Mouse (Mus musculus) hindbrain, embryonic 15.5 days (tissue): ENCODE data around the gene Mreg. TPM values are rescaled to one million over a fixed set of nuclear protein-coding genes. Genes with fewer than 3 reads are reported as not detected.

ENCODE experiments used
- ATAC-seq: fragments of 200-750 bp; cut with Nextera tagmentation; 2 replicates; pipeline ENCODE4 v1.8.0; 2017; ENCODE audit warnings: low read depth, moderate number of reproducible peaks, moderate TSS enrichment; ENCODE audit not compliant: low FRiP score
- H3K27ac ChIP-seq: fragments of 300-500 bp; sonication (generic); replicated peaks from 2 replicates; pipeline ENCODE4 v1.5.1; 2015; ENCODE audit warnings: mild to moderate bottlenecking, inconsistent platforms
- H3K27me3 ChIP-seq: fragments of 300-500 bp; sonication (generic); 2 replicates; pipeline ENCODE4 v1.6.1; 2015; ENCODE audit warnings: control low read depth, inconsistent platforms
- H3K36me3 ChIP-seq: fragments of 300-500 bp; sonication (generic); 2 replicates; pipeline ENCODE4 v1.6.1; 2015; ENCODE audit warnings: control low read depth, inconsistent platforms
- H3K4me1 ChIP-seq: fragments of 300-500 bp; sonication (generic); replicated peaks from 2 replicates; pipeline ENCODE4 v1.6.1; 2015; ENCODE audit warnings: control low read depth, inconsistent platforms
- H3K4me2 ChIP-seq: fragments of 300-500 bp; sonication (generic); 2 replicates; pipeline ENCODE4 v1.6.1; 2015; ENCODE audit warnings: moderate library complexity, mild to moderate bottlenecking, inconsistent platforms
- H3K4me3 ChIP-seq: fragments of 300-500 bp; sonication (generic); 2 replicates; pipeline ENCODE4 v1.5.1; 2015; ENCODE audit warnings: mild to moderate bottlenecking, inconsistent platforms
- H3K9ac ChIP-seq: fragments of 300-500 bp; sonication (generic); 2 replicates; pipeline ENCODE4 v1.6.1; 2015; ENCODE audit warnings: inconsistent platforms
- H3K9me3 ChIP-seq: fragments of 300-500 bp; sonication (generic); 2 replicates; pipeline ENCODE4 v1.6.1; 2016; ENCODE audit warnings: control low read depth, inconsistent platforms
- WGBS: fragments of 180-500 bp; shearing (Covaris S2); methylation state at CpG from one replicate; pipeline ENCODE4 v1.1.7; 2015; 5-methylcytosine and 5-hydroxymethylcytosine counted together
- polyA plus RNA-seq: library from polyadenylated mRNA; unstranded; fragments of >200 nt; fragmentation: Nextera tagmentation; extraction: Ambion mirVana; gene quantifications from 2 replicates; pipeline ENCODE4 v1.2.1, GENCODE M21; 2015

The Mreg gene
- polyA plus RNA-seq, 1 experiment from 2014 or later: 2.7 TPM

DNA sequence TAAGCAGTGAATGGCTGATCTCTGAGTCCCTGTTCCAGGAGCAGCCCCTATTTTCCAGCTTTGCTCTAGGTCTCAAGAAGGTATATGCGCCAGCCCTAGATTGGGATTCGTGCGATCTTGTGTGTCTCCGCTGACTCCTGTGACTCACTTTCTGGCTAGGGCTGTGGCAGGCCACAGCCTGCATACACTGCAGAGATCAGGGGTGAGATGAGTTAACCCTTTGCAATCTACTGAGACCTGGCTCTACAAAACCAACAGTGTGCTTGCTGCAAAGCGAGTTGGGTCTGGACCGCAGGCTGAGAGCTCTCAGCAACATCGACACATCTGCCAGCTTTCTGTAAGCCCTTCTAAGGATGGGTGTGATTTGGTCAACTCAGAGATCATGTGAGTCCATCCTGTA, 9.4 kb downstream of the Mreg start:
- ATAC-seq: no peak
- Histone ChIP-seq H3K27ac (no peak overlapping the region), H3K27me3 (no peaks in the 10 kb centered on the region), H3K4me2 (no peak overlapping the region), H3K9ac (no peak overlapping the region), H3K4me1 (peaks cover 6% of the 10 kb centered on the region; the same call in 1 of the 2 replicates), H3K4me3 (no peak overlapping the region), H3K36me3 (no peaks in the 10 kb centered on the region), H3K9me3 (no peaks in the 10 kb centered on the region)
- WGBS: 93% methylated on average over 7 of the region's 7 CpGs

- H3K4me3 ChIP-seq: no peak overlapping the region
- peaks cover 6% of the 10 kb centered on the region; the same call in 1 of the 2 replicates for H3K4me1 ChIP-seq
- no peaks in the 10 kb centered on the region for H3K36me3 ChIP-seq
- H3K27me3 ChIP-seq: no peaks in the 10 kb centered on the region
- no peak for ATAC-seq
- no peak overlapping the region for H3K4me2 ChIP-seq
- no peak overlapping the region for H3K27ac ChIP-seq
- H3K9ac ChIP-seq: no peak overlapping the region
- no peaks in the 10 kb centered on the region for H3K9me3 ChIP-seq
- WGBS: 80% methylated on average over 2 of the region's 2 CpGs
Measured at GRCm38 (mm10) chr1:72202068-72202467, 10.0 kb downstream of the Mreg start.

GRCm38 (mm10) chr1:72201126-72201525, 11.0 kb downstream of the Mreg start:
- WGBS: 93% methylated on average over 3 of the region's 3 CpGs
- no peak overlapping the region for H3K27ac ChIP-seq
- no peak overlapping the region for H3K4me2 ChIP-seq
- H3K9me3 ChIP-seq: no peaks in the 10 kb centered on the region
- H3K36me3 ChIP-seq: no peaks in the 10 kb centered on the region
- peaks cover 6% of the 10 kb centered on the region; the same call in 1 of the 2 replicates for H3K4me1 ChIP-seq
- ATAC-seq: no peak
- no peak overlapping the region for H3K4me3 ChIP-seq
- H3K27me3 ChIP-seq: no peaks in the 10 kb centered on the region
- no peak overlapping the region for H3K9ac ChIP-seq

DNA sequence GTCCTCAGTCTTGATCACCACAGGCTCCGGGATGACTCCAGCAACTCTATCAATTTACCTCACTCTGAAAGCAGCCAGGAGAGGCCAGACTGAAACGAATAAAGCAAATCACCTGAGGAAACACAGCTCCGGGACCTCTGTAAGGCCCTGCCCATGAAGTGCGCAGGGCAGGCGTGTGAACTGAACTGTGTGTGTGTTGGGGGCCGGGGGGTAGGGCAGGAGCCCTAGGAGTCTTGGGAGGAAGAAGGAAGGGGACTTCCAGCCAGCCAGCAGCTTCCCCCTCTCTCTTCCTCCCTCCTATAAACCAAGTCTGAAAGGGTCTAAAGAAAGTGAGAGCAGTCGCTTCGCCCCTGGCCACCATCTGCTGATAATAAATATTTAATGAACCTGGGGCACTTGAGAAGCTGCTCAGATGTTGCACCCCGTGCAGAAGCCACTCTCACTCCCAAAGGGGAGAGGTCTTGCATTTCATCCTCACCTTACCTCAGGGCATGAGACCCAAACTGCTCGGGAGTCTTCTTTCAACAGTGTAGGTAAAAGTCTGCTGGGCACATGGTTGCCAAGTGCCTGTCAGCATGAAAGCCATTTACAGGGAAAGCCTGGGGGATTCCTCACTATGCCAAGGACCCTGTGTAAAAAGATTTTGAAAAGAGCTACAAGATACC, 13.8 kb downstream of the Mreg start:
- ATAC-seq: 0 out of 2 replicates have a peak, but pooled peaks have one; percentile 32
- H3K27ac ChIP-seq: no peak overlapping the region
- WGBS: 50% methylated on average over 10 of the region's 10 CpGs

GRCm38 (mm10) chr1:72196626-72197359, 15.3 kb downstream of the Mreg start:
- Histone ChIP-seq H3K9ac (no peak overlapping the region), H3K4me1 (peaks cover 6% of the 10 kb centered on the region; the same call in 1 of the 2 replicates), H3K4me2 (no peak overlapping the region), H3K9me3 (no peaks in the 10 kb centered on the region), H3K27me3 (no peaks in the 10 kb centered on the region), H3K27ac (no peak overlapping the region), H3K4me3 (no peak overlapping the region), H3K36me3 (no peaks in the 10 kb centered on the region)
- WGBS: 71% methylated on average over 10 of the region's 10 CpGs
- ATAC-seq: no peak

More for the DNA sequence above, 13.8 kb downstream of the Mreg start:
- Histone ChIP-seq H3K4me2 (no peak overlapping the region), H3K4me3 (no peak overlapping the region), H3K36me3 (no peaks in the 10 kb centered on the region), H3K4me1 (peaks cover 6% of the 10 kb centered on the region; the same call in 1 of the 2 replicates), H3K27me3 (no peaks in the 10 kb centered on the region), H3K9me3 (no peaks in the 10 kb centered on the region), H3K9ac (no peak overlapping the region)

- Histone ChIP-seq H3K27ac (no peak overlapping the region), H3K4me3 (no peak overlapping the region), H3K4me1 (peaks cover 6% of the 10 kb centered on the region; the same call in 1 of the 2 replicates), H3K4me2 (no peak overlapping the region), H3K27me3 (no peaks in the 10 kb centered on the region), H3K9me3 (no peaks in the 10 kb centered on the region), H3K9ac (no peak overlapping the region), H3K36me3 (no peaks in the 10 kb centered on the region)
- WGBS: 86% methylated on average over 5 of the region's 5 CpGs
- ATAC-seq: no peak
Measured at GRCm38 (mm10) chr1:72196123-72196522, 16.0 kb downstream of the Mreg start.

- ATAC-seq: no peak
- Histone ChIP-seq H3K4me1 (no peaks in the 10 kb centered on the region), H3K9ac (no peak overlapping the region), H3K27me3 (no peaks in the 10 kb centered on the region), H3K27ac (no peak overlapping the region), H3K36me3 (no peaks in the 10 kb centered on the region), H3K9me3 (no peaks in the 10 kb centered on the region), H3K4me2 (no peak overlapping the region), H3K4me3 (no peak overlapping the region)
- 82% methylated on average over 8 of the region's 8 CpGs for WGBS
Measured at GRCm38 (mm10) chr1:72191449-72191848, 20.7 kb downstream of the Mreg start.

DNA sequence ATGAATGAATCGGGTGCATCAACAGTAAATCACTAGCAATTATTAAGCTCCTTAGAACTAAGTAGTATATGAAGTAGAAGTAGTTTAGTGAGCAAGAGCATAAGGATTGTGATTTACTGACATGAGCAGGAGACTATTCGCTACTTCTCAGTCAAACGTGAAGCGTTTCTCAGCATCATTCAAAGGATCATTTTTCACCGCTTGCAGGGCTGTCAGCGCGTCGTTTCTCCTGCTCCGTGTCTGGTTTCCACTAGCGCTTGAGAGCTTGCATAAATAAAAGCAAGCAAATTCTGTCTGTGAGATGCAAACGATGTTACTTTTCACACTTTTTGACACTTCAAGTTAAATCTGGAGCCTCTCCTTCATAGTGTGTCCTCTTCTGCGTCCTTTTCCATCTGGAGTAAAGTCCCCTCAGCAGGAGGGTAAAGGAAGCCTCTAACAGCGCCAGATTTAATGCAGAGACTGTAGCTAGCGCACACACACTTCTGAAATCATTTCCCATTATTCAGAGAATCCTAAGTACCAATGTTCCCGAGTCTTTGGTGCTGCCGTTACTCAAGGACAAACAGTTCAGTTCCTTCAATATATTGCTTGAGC, 23.9 kb downstream of the Mreg start:
- Histone ChIP-seq H3K4me3 (no peak overlapping the region), H3K9me3 (no peaks in the 10 kb centered on the region), H3K36me3 (no peaks in the 10 kb centered on the region), H3K27me3 (no peaks in the 10 kb centered on the region), H3K9ac (no peak overlapping the region), H3K27ac (no peak overlapping the region), H3K4me2 (peak overlapping the region; percentile 21), H3K4me1 (peaks cover 6% of the 10 kb centered on the region)
- 54% methylated on average over 16 of the region's 16 CpGs for WGBS
- no peak for ATAC-seq

- WGBS: 58% methylated on average over 10 of the region's 10 CpGs
- H3K9ac ChIP-seq: no peak overlapping the region
- H3K36me3 ChIP-seq: no peaks in the 10 kb centered on the region
- H3K27me3 ChIP-seq: no peaks in the 10 kb centered on the region
- no peak for ATAC-seq
- H3K9me3 ChIP-seq: no peaks in the 10 kb centered on the region
- peaks cover 13% of the 10 kb centered on the region for H3K4me1 ChIP-seq
- H3K4me2 ChIP-seq: no peak overlapping the region
- no peak overlapping the region for H3K4me3 ChIP-seq
- no peak overlapping the region for H3K27ac ChIP-seq
Measured at GRCm38 (mm10) chr1:72187486-72187885, 24.6 kb downstream of the Mreg start.

- Histone ChIP-seq H3K36me3 (no peaks in the 10 kb centered on the region), H3K9ac (no peak overlapping the region), H3K9me3 (no peaks in the 10 kb centered on the region), H3K27me3 (no peaks in the 10 kb centered on the region), H3K27ac (no peak overlapping the region), H3K4me1 (peaks cover 13% of the 10 kb centered on the region), H3K4me3 (no peak overlapping the region), H3K4me2 (no peak overlapping the region)
- 84% methylated on average over 5 of the region's 5 CpGs for WGBS
- no peak for ATAC-seq
Measured at GRCm38 (mm10) chr1:72186151-72186550, 26.0 kb downstream of the Mreg start.

DNA sequence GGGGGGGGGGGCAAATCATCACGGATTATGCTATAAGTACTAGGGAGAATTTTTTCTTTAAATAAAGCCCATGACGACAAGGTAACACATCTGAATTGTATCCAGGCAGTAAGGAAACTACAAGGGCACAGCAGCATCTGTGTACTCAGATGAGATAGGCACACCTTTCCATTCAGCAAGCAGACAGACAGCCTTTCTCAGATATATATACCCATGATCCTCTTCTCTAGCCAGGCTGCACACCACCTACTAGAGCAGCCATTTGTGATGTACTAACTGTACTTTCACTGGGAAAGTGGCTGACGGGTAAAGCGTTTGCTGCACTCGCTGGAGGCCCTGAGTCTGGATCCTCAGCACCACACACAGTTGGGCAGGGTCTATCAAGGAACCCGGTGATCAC, 28.6 kb downstream of the Mreg start:
- Histone ChIP-seq H3K4me1 (peaks cover 13% of the 10 kb centered on the region), H3K27ac (no peak overlapping the region), H3K9ac (no peak overlapping the region), H3K9me3 (no peaks in the 10 kb centered on the region), H3K27me3 (no peaks in the 10 kb centered on the region), H3K4me2 (peak overlapping the region; percentile 49), H3K4me3 (no peak overlapping the region), H3K36me3 (no peaks in the 10 kb centered on the region)
- 54% methylated on average over 6 of the region's 6 CpGs for WGBS
- peak; percentile 43 for ATAC-seq

- no peaks in the 10 kb centered on the region for H3K9me3 ChIP-seq
- ATAC-seq: peak; percentile 63
- peak overlapping the region; percentile 3; the same call in 1 of the 2 replicates for H3K4me3 ChIP-seq
- H3K9ac ChIP-seq: no peak overlapping the region
- no peaks in the 10 kb centered on the region for H3K27me3 ChIP-seq
- peaks cover 13% of the 10 kb centered on the region for H3K4me1 ChIP-seq
- no peaks in the 10 kb centered on the region for H3K36me3 ChIP-seq
- peak overlapping the region; percentile 49 for H3K4me2 ChIP-seq
- WGBS: 7% methylated on average over 13 of the region's 13 CpGs
- H3K27ac ChIP-seq: no peak overlapping the region
Measured at GRCm38 (mm10) chr1:72182930-72183499, 29.1 kb downstream of the Mreg start.
